Mouse (Mus musculus) lung, embryonic 16.5 days (tissue): ENCODE data around the gene Gm49318. TPM values are rescaled to one million over a fixed set of nuclear protein-coding genes. Genes with fewer than 3 reads are reported as not detected.

Experiments used
- ATAC-seq: fragments of 200-750 bp; cut with Nextera tagmentation; 2 replicates; pipeline ENCODE4 v1.8.0; 2017; ENCODE audit warnings: low read depth, mild to moderate bottlenecking, moderate library complexity
- H3K27ac ChIP-seq: fragments of 300-500 bp; sonication (generic); 2 replicates; pipeline ENCODE4 v1.5.1; 2014; ENCODE audit warnings: mild to moderate bottlenecking, control low read depth, low read length
- H3K27me3 ChIP-seq: fragments of 300-500 bp; sonication (generic); 2 replicates; pipeline ENCODE4 v1.6.1; 2014; ENCODE audit warnings: low read depth, low read length, mixed read lengths; ENCODE audit not compliant: control insufficient read depth, insufficient read depth
- H3K36me3 ChIP-seq: fragments of 300-500 bp; sonication (generic); 2 replicates; pipeline ENCODE4 v1.6.1; 2014; ENCODE audit warnings: low read length; ENCODE audit not compliant: control insufficient read depth, insufficient read depth
- H3K4me1 ChIP-seq: fragments of 300-500 bp; sonication (generic); replicated peaks from 2 replicates; pipeline ENCODE4 v1.6.1; 2014; ENCODE audit warnings: low read length, mixed read lengths; ENCODE audit not compliant: control insufficient read depth, insufficient read depth
- H3K4me2 ChIP-seq: fragments of 300-500 bp; sonication (generic); 2 replicates; pipeline ENCODE4 v1.6.1; 2014; ENCODE audit warnings: low read depth, low read length, control low read depth
- H3K4me3 ChIP-seq: fragments of 300-500 bp; sonication (generic); 2 replicates; pipeline ENCODE4 v1.5.1; 2014; ENCODE audit warnings: mild to moderate bottlenecking, low read length, control low read depth
- H3K9ac ChIP-seq: fragments of 300-500 bp; sonication (generic); 2 replicates; pipeline ENCODE4 v1.6.1; 2014; ENCODE audit warnings: low read length, control low read depth
- H3K9me3 ChIP-seq: fragments of 300-500 bp; sonication (generic); 2 replicates; pipeline ENCODE4 v1.6.1; 2016; ENCODE audit warnings: low read length; ENCODE audit not compliant: control insufficient read depth
- WGBS: fragments of 180-500 bp; shearing (Covaris S2); extraction: QIAGEN DNeasy Blood & Tissue Kit; methylation state at CpG from one replicate; pipeline ENCODE4 v1.1.7; 2014; 5-methylcytosine and 5-hydroxymethylcytosine counted together
- microRNA-seq: library from miRNA; unstranded; fragments of <30 nt; microRNA quantifications from one replicate; pipeline ENCODE4, GENCODE M21; 2016
- polyA plus RNA-seq: library from polyadenylated mRNA; unstranded; fragments of >200 nt; fragmentation: Nextera tagmentation; extraction: Ambion mirVana; gene quantifications from 2 replicates; pipeline ENCODE4 v1.2.1, GENCODE M21; 2015

Gene Gm49318
- polyA plus RNA-seq, 1 experiment from 2014 or later: not detected

DNA sequence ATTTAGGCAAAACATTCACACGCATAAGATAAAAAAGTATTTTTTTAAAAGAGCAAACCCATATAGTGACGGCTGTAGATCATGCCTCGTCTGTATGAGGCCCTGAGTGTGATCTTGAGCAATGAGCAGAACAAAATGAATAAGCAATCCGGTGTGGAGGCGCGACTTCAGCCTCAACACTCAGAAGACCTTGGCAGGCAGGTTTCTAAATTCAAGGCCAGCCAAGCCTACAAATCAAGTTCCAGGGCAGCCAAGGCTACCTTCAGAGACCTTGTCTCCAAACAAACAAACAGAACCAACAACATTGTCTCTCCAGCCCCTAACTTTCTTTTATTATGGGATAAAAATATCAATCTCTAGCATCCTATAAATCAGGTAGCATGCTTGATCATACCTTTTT is 70.8 kb downstream of the Gm49318 start:
- Histone ChIP-seq H3K9me3 (no peaks in the 10 kb centered on the region), H3K4me2 (no peak overlapping the region), H3K36me3 (peaks cover 10% of the 10 kb centered on the region), H3K4me1 (peaks cover 12% of the 10 kb centered on the region), H3K9ac (no peak overlapping the region), H3K27ac (no peak overlapping the region), H3K27me3 (no peaks in the 10 kb centered on the region; the same call in 1 of the 2 replicates), H3K4me3 (no peak overlapping the region)
- ATAC-seq: no peak
- 84% methylated on average over 6 of the region's 6 CpGs for WGBS

DNA sequence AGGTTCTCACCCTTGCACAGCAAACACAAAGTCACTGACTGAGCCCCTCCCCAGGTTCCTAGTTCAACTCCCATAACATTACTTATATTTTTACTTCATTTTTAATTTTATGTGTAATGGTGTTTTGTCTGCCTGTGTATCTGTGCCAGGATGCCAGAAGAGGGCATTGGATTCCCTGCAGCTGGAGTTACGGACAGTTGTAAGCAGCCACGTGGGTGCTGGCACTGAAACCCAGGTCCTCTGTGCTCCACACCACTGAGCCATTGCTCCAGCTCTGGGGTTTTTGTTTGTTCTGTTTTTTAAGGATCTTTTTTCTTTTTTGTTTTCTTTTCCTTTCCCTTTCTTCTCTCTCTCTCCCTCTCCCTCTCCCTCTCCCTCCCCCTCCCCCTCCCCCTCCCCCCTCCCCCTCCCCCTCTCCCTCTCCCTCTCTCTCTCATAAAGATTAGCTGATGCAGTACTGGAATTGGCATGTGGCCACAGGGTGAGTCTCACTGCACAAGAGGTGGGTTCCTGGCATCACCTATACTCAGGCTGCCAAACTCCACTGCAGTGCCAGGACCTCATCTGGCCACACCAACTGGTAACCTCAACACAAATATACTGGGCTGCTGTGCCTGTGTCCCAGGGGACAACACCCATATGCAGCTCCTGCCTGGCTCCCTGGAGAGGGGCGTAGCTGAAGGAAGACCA is 74.7 kb downstream of the Gm49318 start:
- H3K9me3 ChIP-seq: no peaks in the 10 kb centered on the region
- no peak overlapping the region for H3K4me3 ChIP-seq
- H3K4me1 ChIP-seq: no peaks in the 10 kb centered on the region
- peaks cover 9% of the 10 kb centered on the region for H3K27me3 ChIP-seq
- WGBS: 80% methylated on average over 3 of the region's 3 CpGs
- no peak overlapping the region for H3K9ac ChIP-seq
- no peak overlapping the region for H3K27ac ChIP-seq
- ATAC-seq: no peak
- no peak overlapping the region for H3K4me2 ChIP-seq
- no peaks in the 10 kb centered on the region for H3K36me3 ChIP-seq

DNA sequence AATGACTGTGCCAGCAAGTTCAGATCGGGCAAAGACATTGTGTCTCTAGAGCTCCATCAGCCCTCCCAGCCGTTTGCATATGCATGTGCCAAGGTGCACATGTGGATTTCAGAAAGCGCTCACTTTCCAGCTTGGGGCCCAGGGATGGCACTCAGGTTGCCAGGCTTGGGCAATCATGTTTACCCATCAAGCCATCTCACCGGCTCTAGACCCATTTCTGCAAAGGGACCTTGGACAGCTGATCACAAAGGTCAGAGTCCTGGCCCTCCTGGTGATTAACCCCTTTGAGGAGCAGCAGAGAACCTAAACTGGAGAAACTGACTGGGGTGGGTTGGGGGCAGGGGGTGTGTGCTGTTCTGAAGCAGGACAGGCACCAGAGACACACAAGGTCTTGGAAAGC is 78.8 kb downstream of the Gm49318 start:
- Histone ChIP-seq H3K4me3 (no peak overlapping the region), H3K4me2 (no peak overlapping the region), H3K27ac (no peak overlapping the region), H3K27me3 (peaks cover 49% of the 10 kb centered on the region), H3K4me1 (peaks cover 7% of the 10 kb centered on the region), H3K9ac (no peak overlapping the region), H3K9me3 (no peaks in the 10 kb centered on the region), H3K36me3 (no peaks in the 10 kb centered on the region)
- ATAC-seq: no peak
- 74% methylated on average over 4 of the region's 4 CpGs for WGBS

DNA sequence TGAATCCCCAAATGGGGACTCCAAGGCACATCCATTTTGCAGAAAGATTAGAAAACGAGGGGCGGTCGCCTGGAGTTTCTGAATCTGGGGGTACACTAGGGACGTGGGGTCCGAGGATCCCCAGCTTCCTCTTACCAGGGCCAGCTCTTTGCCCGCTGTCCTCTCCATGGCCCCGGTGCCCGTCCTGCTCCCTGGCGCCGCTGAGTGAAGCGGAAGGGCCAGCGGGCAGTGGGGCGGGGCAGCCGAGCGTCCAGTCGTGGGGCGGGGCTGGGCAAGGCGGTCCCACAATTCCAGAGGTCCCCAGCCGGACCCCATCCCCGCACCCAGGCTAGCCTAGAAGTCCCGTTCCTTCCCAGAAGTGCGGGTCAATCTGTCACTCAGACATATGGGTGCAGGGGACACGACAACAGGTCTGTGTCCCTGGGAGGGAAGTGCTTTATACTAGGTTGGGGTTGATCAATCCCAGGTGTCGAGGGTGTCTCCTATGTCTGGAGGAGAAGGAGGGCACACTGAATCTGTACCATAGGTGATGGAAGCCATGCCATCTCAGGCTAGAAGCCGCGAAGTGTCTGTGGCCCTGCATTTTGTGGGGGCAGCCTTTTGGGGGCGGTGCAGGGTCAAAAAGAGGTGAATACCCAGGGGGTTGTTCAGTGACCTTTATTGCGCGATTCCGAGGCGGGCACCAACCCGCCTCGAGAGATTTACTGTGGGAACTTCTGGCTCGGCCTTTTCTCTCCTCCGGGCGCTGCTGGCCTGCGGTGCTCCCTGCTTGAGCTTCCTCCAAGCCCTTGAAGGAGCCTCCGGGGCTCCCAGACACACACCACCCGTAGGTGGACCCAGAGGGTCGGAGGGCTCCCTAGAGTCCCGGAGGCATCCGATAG is 81.6 kb downstream of the Gm49318 start, which contains the start of gene Rgl3:
Gene Rgl3 (minus strand): TSS at position 217 of the 881 bp plus-strand sequence.
- ATAC-seq: peak; percentile 85
- under 1% methylated on average over 42 of the region's 42 CpGs for WGBS
- Histone ChIP-seq H3K27me3 (peaks cover 51% of the 10 kb centered on the region), H3K36me3 (no peaks in the 10 kb centered on the region), H3K9me3 (no peaks in the 10 kb centered on the region), H3K4me1 (peaks cover 7% of the 10 kb centered on the region), H3K27ac (no peak within 1 kb of the TSS), H3K4me3 (peak within 1 kb of the TSS; percentile 56), H3K4me2 (peak within 1 kb of the TSS; percentile 77), H3K9ac (peak within 1 kb of the TSS; percentile 54)

DNA sequence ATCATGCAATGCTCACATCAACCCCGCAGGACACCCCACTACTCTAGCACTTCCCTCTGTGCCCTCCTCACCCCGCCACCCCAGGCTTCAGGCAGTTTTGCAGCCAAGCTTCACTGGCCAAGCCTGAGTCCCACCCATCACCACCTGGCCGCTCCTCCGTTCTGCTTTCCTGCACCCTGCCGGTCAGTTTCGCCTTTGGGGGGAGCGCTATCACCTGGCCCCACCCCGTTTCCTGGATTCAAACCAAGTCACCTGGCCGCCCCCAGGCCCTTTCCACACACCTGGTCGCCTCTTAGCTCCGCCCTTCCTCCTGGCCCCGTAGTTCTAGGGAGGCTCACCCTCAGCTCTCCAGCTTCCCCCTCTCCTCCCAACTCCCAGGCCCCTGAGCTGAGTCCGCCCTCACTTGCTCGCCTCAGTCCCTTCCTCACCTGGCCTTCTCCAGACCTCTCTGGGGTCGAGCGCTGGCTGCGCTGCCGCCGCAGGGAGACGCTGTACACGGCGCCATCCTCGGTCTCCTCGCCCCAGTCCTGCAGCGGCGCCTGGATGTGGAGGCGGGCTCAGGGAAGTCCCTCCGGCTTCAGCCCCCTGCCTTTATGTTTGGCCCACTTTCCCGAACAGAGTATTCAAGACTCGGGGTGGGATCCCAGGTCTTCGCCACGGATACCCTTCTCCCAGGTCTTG is 82.5 kb downstream of the Gm49318 start:
- Histone ChIP-seq H3K9ac (peak overlapping the region; percentile 54), H3K4me1 (peaks cover 7% of the 10 kb centered on the region), H3K9me3 (no peaks in the 10 kb centered on the region), H3K4me2 (peak overlapping the region; percentile 77), H3K27ac (no peak overlapping the region), H3K36me3 (no peaks in the 10 kb centered on the region), H3K27me3 (peaks cover 51% of the 10 kb centered on the region), H3K4me3 (peak overlapping the region; percentile 56)
- WGBS: under 1% methylated on average over 32 of the region's 32 CpGs
- peak; percentile 63 for ATAC-seq

DNA sequence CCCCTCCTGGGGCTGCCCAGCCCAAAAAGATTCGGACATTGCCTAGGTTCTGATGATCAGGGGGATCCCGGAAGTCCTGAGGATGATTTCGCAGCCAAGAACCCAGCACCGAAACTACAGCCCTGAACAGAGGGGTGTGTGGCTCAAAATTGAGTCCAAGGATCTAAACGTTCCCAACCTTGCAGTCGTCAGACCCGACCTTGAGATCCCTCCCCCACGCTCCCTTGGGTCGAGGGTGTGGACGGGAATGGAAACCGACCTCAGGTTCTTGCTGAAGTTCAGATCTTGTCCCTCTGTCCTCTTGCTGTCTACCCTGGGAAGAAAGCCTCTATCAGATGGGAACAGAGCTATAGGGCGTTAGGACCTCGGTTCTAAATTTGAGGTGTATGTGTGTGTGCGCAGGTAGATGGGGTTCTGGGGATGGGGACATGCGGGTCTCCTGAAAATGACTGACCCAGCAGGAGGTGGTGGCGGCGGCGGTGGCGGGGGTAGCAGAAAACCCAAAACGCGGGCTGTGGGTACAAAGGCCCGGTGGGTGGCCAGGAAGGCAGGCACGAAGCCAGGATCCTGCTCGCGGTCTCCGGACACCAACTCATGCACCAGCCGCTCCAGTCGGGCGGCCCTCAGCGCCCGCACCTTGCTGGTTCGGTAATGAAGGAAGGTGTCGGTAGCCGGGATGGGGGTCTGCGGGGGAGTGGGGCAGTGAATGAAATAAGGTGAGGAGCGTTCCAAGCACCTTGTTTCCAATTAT is 83.3 kb downstream of the Gm49318 start:
- 9% methylated on average over 36 of the region's 36 CpGs for WGBS
- H3K9me3 ChIP-seq: no peaks in the 10 kb centered on the region
- peaks cover 51% of the 10 kb centered on the region for H3K27me3 ChIP-seq
- H3K27ac ChIP-seq: no peak overlapping the region
- ATAC-seq: no peak
- peak overlapping the region; percentile 56 for H3K4me3 ChIP-seq
- no peak overlapping the region for H3K9ac ChIP-seq
- H3K4me1 ChIP-seq: peaks cover 7% of the 10 kb centered on the region
- peak overlapping the region; percentile 77 for H3K4me2 ChIP-seq
- no peaks in the 10 kb centered on the region for H3K36me3 ChIP-seq

Small RNA genes lying within 50 kb of the gene (microRNA-seq; reads per million reads assigned to microRNA genes)
- not detected for gene Mir7084

Other genes starting within 250 kb of the Gm49318 start
- gene Angptl8, start 235.7 kb downstream of the Gm49318 start, polyA plus RNA-seq: 2.7 and 3.6 TPM in 2 replicates
- 62.6 and 63.7 TPM in 2 replicates for gene Dock6, start 218.6 kb downstream of the Gm49318 start, polyA plus RNA-seq
- gene Rab3d, start 153.1 kb downstream of the Gm49318 start, polyA plus RNA-seq: 20.9 and 23.5 TPM in 2 replicates
- gene Ccdc159, start 143.8 kb downstream of the Gm49318 start, polyA plus RNA-seq: 5.9 and 6.4 TPM in 2 replicates
- 58.8 and 65.3 TPM in 2 replicates for gene Tmem205, start 143.7 kb downstream of the Gm49318 start, polyA plus RNA-seq
- 7.7 and 8.2 TPM in 2 replicates for gene Plppr2, start 134.2 kb downstream of the Gm49318 start, polyA plus RNA-seq
- 5.4 and 6.2 TPM in 2 replicates for gene Swsap1, start 115.5 kb downstream of the Gm49318 start, polyA plus RNA-seq
- gene Epor, start 107.8 kb downstream of the Gm49318 start, polyA plus RNA-seq: 7.5 and 10.3 TPM in 2 replicates
- 8.8 and 9.1 TPM in 2 replicates for gene Rgl3, start 81.8 kb downstream of the Gm49318 start, polyA plus RNA-seq
- gene Ccdc151, start 68.6 kb downstream of the Gm49318 start, polyA plus RNA-seq: 6.6 and 8.1 TPM in 2 replicates
- 121 TPM in 2 replicates for gene Prkcsh, start 68.5 kb downstream of the Gm49318 start, polyA plus RNA-seq
- gene Elavl3, start 19.2 kb downstream of the Gm49318 start, polyA plus RNA-seq: 0.18 and 0.35 TPM in 2 replicates
- gene Zfp653, start 117 bp upstream of the Gm49318 start, polyA plus RNA-seq: 12.8 and 15.0 TPM in 2 replicates
- 28.9 and 31.9 TPM in 2 replicates for gene Ecsit, start 14.2 kb upstream of the Gm49318 start, polyA plus RNA-seq
- 44.6 and 49.5 TPM in 2 replicates for gene Cnn1, start 28.0 kb upstream of the Gm49318 start, polyA plus RNA-seq
- gene Elof1, start 45.9 kb upstream of the Gm49318 start, polyA plus RNA-seq: 197 and 231 TPM in 2 replicates
- 8.2 and 10.2 TPM in 2 replicates for gene Acp5, start 64.5 kb upstream of the Gm49318 start, polyA plus RNA-seq
- gene Pigyl, start 85.6 kb upstream of the Gm49318 start, polyA plus RNA-seq: 84.6 and 85.1 TPM in 2 replicates
- gene Zfp872, start 116.8 kb upstream of the Gm49318 start, polyA plus RNA-seq: 1.4 and 1.6 TPM in 2 replicates
- gene Zfp809, start 154.5 kb upstream of the Gm49318 start, polyA plus RNA-seq: 23.9 and 26.5 TPM in 2 replicates
- 4.3 and 5.3 TPM in 2 replicates for gene Zfp599, start 188.6 kb upstream of the Gm49318 start, polyA plus RNA-seq
- gene Zfp810, start 236.4 kb upstream of the Gm49318 start, polyA plus RNA-seq: 20.0 and 21.3 TPM in 2 replicates